Mouse (Mus musculus) MN1 (cell line): ENCODE results near the gene Atp1a1.

Experiments
- DNase-seq: peaks from one replicate; pipeline ENCODE4 v3.0.0-alpha.2; 2016; ENCODE audit warnings: low spot score

The Atp1a1 gene

GRCm38 (mm10) chr3:101592281-101593265 is 11.9 kb downstream of the Atp1a1 start:
- no peak for DNase-seq

- no peak for DNase-seq
These were observed 14.1 kb downstream of the Atp1a1 start for GRCm38 (mm10) chr3:101590380-101590779.

GRCm38 (mm10) chr3:101588299-101588698 is 16.2 kb downstream of the Atp1a1 start:
- DNase-seq = no peak

- no peak for DNase-seq
These were observed 17.7 kb downstream of the Atp1a1 start for GRCm38 (mm10) chr3:101586794-101587193.

GRCm38 (mm10) chr3:101578072-101578471 is 26.4 kb downstream of the Atp1a1 start:
- DNase-seq = peak; percentile 89

- DNase-seq = peak; percentile 92
These were observed 27.1 kb downstream of the Atp1a1 start for GRCm38 (mm10) chr3:101577361-101577760.

- DNase-seq = no peak
These were observed 28.9 kb downstream of the Atp1a1 start for GRCm38 (mm10) chr3:101575527-101576085.

GRCm38 (mm10) chr3:101574463-101575193 is 29.9 kb downstream of the Atp1a1 start:
- DNase-seq = no peak

GRCm38 (mm10) chr3:101572991-101573390 is 31.5 kb downstream of the Atp1a1 start:
- no peak for DNase-seq

GRCm38 (mm10) chr3:101572174-101572626 is 32.3 kb downstream of the Atp1a1 start:
- DNase-seq = no peak

GRCm38 (mm10) chr3:101571515-101572130 is 32.9 kb downstream of the Atp1a1 start:
- no peak for DNase-seq

- no peak for DNase-seq
These were observed 33.6 kb downstream of the Atp1a1 start for GRCm38 (mm10) chr3:101570747-101571514.

- no peak for DNase-seq
These were observed 34.2 kb downstream of the Atp1a1 start for GRCm38 (mm10) chr3:101570246-101570645.

- no peak for DNase-seq
These were observed 35.9 kb downstream of the Atp1a1 start for GRCm38 (mm10) chr3:101568627-101569026.

GRCm38 (mm10) chr3:101564011-101564410 is 40.5 kb downstream of the Atp1a1 start:
- DNase-seq = no peak

GRCm38 (mm10) chr3:101562510-101563209 is 41.8 kb downstream of the Atp1a1 start:
- DNase-seq = no peak

- DNase-seq = no peak
These were observed 42.5 kb downstream of the Atp1a1 start for GRCm38 (mm10) chr3:101561948-101562347.

GRCm38 (mm10) chr3:101560841-101561522 is 43.5 kb downstream of the Atp1a1 start:
- DNase-seq = no peak

- peak; percentile 27 for DNase-seq
These were observed 47.8 kb downstream of the Atp1a1 start for GRCm38 (mm10) chr3:101556712-101557111.
